Mouse (Mus musculus) heart, embryonic 16.5 days (tissue): Measurements from ENCODE around the gene Phykpl. TPM values are rescaled to one million over a fixed set of nuclear protein-coding genes. Genes with fewer than 3 reads are reported as not detected.

Source experiments
- ATAC-seq: fragments of 200-750 bp; cut with Nextera tagmentation; replicated peaks from 2 replicates; pipeline ENCODE4 v1.8.0; 2017; ENCODE audit warnings: moderate number of reproducible peaks; ENCODE audit not compliant: insufficient read depth, low FRiP score; ENCODE audit errors: extremely low read depth
- H3K27ac ChIP-seq: fragments of 300-500 bp; sonication (generic); 2 replicates; pipeline ENCODE4 v1.5.1; 2014; ENCODE audit warnings: mild to moderate bottlenecking, low read length, control low read depth, moderate library complexity
- H3K27me3 ChIP-seq: fragments of 300-500 bp; sonication (generic); 2 replicates; pipeline ENCODE4 v1.6.1; 2014; ENCODE audit warnings: low read length, mixed read lengths; ENCODE audit not compliant: control insufficient read depth, insufficient read depth
- H3K36me3 ChIP-seq: fragments of 300-500 bp; sonication (generic); 2 replicates; pipeline ENCODE4 v1.6.1; 2014; ENCODE audit not compliant: control insufficient read depth, insufficient read depth
- H3K4me1 ChIP-seq: fragments of 300-500 bp; sonication (generic); 2 replicates; pipeline ENCODE4 v1.6.1; 2014; ENCODE audit warnings: low read length, mixed read lengths; ENCODE audit not compliant: control insufficient read depth, insufficient read depth
- H3K4me2 ChIP-seq: fragments of 300-500 bp; sonication (generic); 2 replicates; pipeline ENCODE4 v1.6.1; 2014; ENCODE audit warnings: low read depth, mild to moderate bottlenecking, control low read depth, low read length
- H3K4me3 ChIP-seq: fragments of 300-500 bp; sonication (generic); 2 replicates; pipeline ENCODE4 v1.5.1; 2014; ENCODE audit warnings: mild to moderate bottlenecking, control low read depth, low read length
- H3K9ac ChIP-seq: fragments of 300-500 bp; sonication (generic); 2 replicates; pipeline ENCODE4 v1.6.1; 2014; ENCODE audit warnings: low read length, control low read depth
- H3K9me3 ChIP-seq: fragments of 300-500 bp; sonication (generic); replicated peaks from 2 replicates; pipeline ENCODE4 v1.6.1; 2016; ENCODE audit warnings: low read length; ENCODE audit not compliant: control insufficient read depth
- WGBS: fragments of 180-500 bp; shearing (Covaris S2); extraction: QIAGEN DNeasy Blood & Tissue Kit; methylation state at CpG from one replicate; pipeline ENCODE4 v1.1.7; 2014; 5-methylcytosine and 5-hydroxymethylcytosine counted together
- polyA plus RNA-seq: library from polyadenylated mRNA; unstranded; fragments of >200 nt; fragmentation: Nextera tagmentation; extraction: Ambion mirVana; gene quantifications from 2 replicates; pipeline ENCODE4 v1.2.1, GENCODE M21; 2015

Phykpl gene
- polyA plus RNA-seq, 1 experiment from 2014 or later = 15.0 TPM

- Histone ChIP-seq H3K4me2 (peak overlapping the region; percentile 87), H3K27me3 (no peaks in the 10 kb centered on the region), H3K4me1 (peaks cover 33% of the 10 kb centered on the region), H3K36me3 (peaks cover 4% of the 10 kb centered on the region; the same call in 1 of the 2 replicates), H3K9me3 (no peaks in the 10 kb centered on the region), H3K9ac (peak overlapping the region; percentile 73), H3K4me3 (peak overlapping the region; percentile 65), H3K27ac (peak overlapping the region; percentile 40)
- ATAC-seq = no peak
- WGBS = 37% methylated on average over 11 of the region's 11 CpGs
These were observed 64.7 kb downstream of the Phykpl start for GRCm38 (mm10) chr11:51649111-51649888.

- H3K4me2 ChIP-seq = peak overlapping the region; percentile 87
- WGBS = 5% methylated on average over 7 of the region's 7 CpGs
- H3K27ac ChIP-seq = peak overlapping the region; percentile 40
- 0 out of 2 replicates have a peak, but pooled peaks cover 2% of the 10 kb centered on the region for H3K36me3 ChIP-seq
- H3K27me3 ChIP-seq = no peaks in the 10 kb centered on the region
- H3K9ac ChIP-seq = peak overlapping the region; percentile 73
- H3K9me3 ChIP-seq = no peaks in the 10 kb centered on the region
- H3K4me3 ChIP-seq = peak overlapping the region; percentile 65
- peaks cover 33% of the 10 kb centered on the region for H3K4me1 ChIP-seq
- ATAC-seq = no peak
These were observed 65.3 kb downstream of the Phykpl start for GRCm38 (mm10) chr11:51649889-51650199.

GRCm38 (mm10) chr11:51650261-51650660 lies 65.7 kb downstream of the Phykpl start:
- ATAC-seq = 0 out of 2 replicates have a peak, but pooled peaks have one; percentile 10
- under 1% methylated on average over 30 of the region's 30 CpGs for WGBS
- Histone ChIP-seq H3K9me3 (no peaks in the 10 kb centered on the region), H3K9ac (peak overlapping the region; percentile 73), H3K36me3 (no peaks in the 10 kb centered on the region), H3K27me3 (no peaks in the 10 kb centered on the region), H3K4me2 (peak overlapping the region; percentile 87), H3K4me3 (peak overlapping the region; percentile 65), H3K4me1 (peaks cover 32% of the 10 kb centered on the region), H3K27ac (peak overlapping the region; percentile 49)

GRCm38 (mm10) chr11:51650691-51651515 lies 66.3 kb downstream of the Phykpl start, which contains the start of the genes N4bp3 and D930048N14Rik:
N4bp3 (minus strand) TSS chr11:51650842.
D930048N14Rik (plus strand) TSS chr11:51650954.
- Histone ChIP-seq H3K4me2 (peak within 1 kb of the TSS; percentile 87), H3K4me3 (peak within 1 kb of the TSS; percentile 65), H3K36me3 (no peaks in the 10 kb centered on the region), H3K9ac (peak within 1 kb of the TSS; percentile 73), H3K27me3 (no peaks in the 10 kb centered on the region), H3K4me1 (peaks cover 26% of the 10 kb centered on the region), H3K27ac (peak within 1 kb of the TSS; percentile 49), H3K9me3 (no peaks in the 10 kb centered on the region)
- peak; percentile 67 for ATAC-seq
- WGBS = 1% methylated on average over 70 of the region's 70 CpGs

- 89% methylated on average over 4 of the region's 4 CpGs for WGBS
- Histone ChIP-seq H3K4me2 (no peak overlapping the region), H3K27me3 (no peaks in the 10 kb centered on the region), H3K36me3 (no peaks in the 10 kb centered on the region), H3K9me3 (no peaks in the 10 kb centered on the region), H3K9ac (no peak overlapping the region), H3K4me3 (no peak overlapping the region), H3K4me1 (peaks cover 20% of the 10 kb centered on the region), H3K27ac (no peak overlapping the region)
- no peak for ATAC-seq
These were observed 68.4 kb downstream of the Phykpl start for GRCm38 (mm10) chr11:51652889-51653418.

- no peaks in the 10 kb centered on the region for H3K9me3 ChIP-seq
- no peak overlapping the region for H3K4me3 ChIP-seq
- H3K4me1 ChIP-seq = peaks cover 22% of the 10 kb centered on the region
- H3K27ac ChIP-seq = no peak overlapping the region
- no peak overlapping the region for H3K9ac ChIP-seq
- no peaks in the 10 kb centered on the region for H3K36me3 ChIP-seq
- H3K4me2 ChIP-seq = no peak overlapping the region
- no peaks in the 10 kb centered on the region for H3K27me3 ChIP-seq
- ATAC-seq = no peak
- 80% methylated on average over 6 of the region's 6 CpGs for WGBS
These were observed 69.2 kb downstream of the Phykpl start for GRCm38 (mm10) chr11:51653736-51654135.

Other genes with a start within 250 kb of the Phykpl start
- gene Hnrnpab, start 22.1 kb downstream of the Phykpl start, polyA plus RNA-seq = 251 and 280 TPM in 2 replicates
- 77.9 and 88.1 TPM in 2 replicates for gene Nhp2, start 35.0 kb downstream of the Phykpl start, polyA plus RNA-seq
- 37.1 and 38.2 TPM in 2 replicates for gene Rmnd5b, start 51.1 kb downstream of the Phykpl start, polyA plus RNA-seq
- 21.6 and 25.8 TPM in 2 replicates for gene N4bp3, start 66.1 kb downstream of the Phykpl start, polyA plus RNA-seq
- gene D930048N14Rik, start 66.2 kb downstream of the Phykpl start, polyA plus RNA-seq = 1.3 and 1.9 TPM in 2 replicates
- 66.3 and 75.5 TPM in 2 replicates for gene 0610009B22Rik, start 104.1 kb downstream of the Phykpl start, polyA plus RNA-seq
- 9.7 and 10.7 TPM in 2 replicates for gene Sec24a, start 178.9 kb downstream of the Phykpl start, polyA plus RNA-seq
- gene Sar1b, start 178.9 kb downstream of the Phykpl start, polyA plus RNA-seq = 136 and 138 TPM in 2 replicates